Mouse (Mus musculus) adrenal gland, adult 18-20 months (tissue): Measurements from ENCODE around the gene Lrrc56. TPM values are rescaled to one million over a fixed set of nuclear protein-coding genes. Genes with fewer than 3 reads are reported as not detected.
A peak's percentile ranks its signal among the peaks of the same experiment; 100 is the strongest.

Experiments used
- DNase-seq, 2 experiments: peaks; one replicate each; pipeline ENCODE4 v3.0.0; 2021 to 2022; ENCODE audit warnings: low spot score in 2 of 2
- total RNA-seq, 2 experiments: library from RNA; stranded (reverse); gene quantifications; 1 replicate in 1 of 2; 2 replicates in 1 of 2; pipeline ENCODE4 v1.2.3; 2021

Gene Lrrc56
- total RNA-seq, 2 experiments from 2014 or later, result 3.9 to 6.9 TPM

- no peak for DNase-seq
Observed at GRCm38 (mm10) chr7:141191796-141192685, 1.9 kb upstream of the Lrrc56 start.

DNA sequence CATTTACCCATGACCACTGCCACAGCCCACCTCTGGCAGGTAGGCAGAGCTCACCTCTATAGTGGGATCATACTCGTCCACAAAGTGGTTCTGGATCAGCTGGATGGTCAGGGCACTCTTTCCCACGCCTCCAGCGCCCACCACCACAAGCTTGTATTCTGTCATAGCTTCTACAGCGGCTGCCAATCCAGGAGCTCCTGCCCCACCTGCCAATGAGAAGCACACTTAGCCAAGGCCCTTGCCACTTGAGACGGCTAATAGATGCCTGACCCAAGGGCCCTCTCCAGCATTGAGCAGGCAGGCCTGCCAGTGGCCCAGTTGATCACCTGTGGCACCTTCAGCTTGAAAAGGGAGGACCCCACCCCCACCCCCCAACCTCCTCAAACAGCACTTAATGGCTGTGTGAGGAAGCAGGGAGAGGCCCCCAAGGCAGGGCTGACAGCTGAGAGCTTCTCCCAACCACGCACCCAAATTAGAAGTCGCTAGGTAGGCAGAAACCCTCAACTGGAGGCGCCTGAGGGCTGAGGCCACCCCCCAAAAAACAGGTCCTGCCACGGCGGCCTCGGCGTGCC, 1.1 kb upstream of the Lrrc56 start:
- no peak for DNase-seq

DNA sequence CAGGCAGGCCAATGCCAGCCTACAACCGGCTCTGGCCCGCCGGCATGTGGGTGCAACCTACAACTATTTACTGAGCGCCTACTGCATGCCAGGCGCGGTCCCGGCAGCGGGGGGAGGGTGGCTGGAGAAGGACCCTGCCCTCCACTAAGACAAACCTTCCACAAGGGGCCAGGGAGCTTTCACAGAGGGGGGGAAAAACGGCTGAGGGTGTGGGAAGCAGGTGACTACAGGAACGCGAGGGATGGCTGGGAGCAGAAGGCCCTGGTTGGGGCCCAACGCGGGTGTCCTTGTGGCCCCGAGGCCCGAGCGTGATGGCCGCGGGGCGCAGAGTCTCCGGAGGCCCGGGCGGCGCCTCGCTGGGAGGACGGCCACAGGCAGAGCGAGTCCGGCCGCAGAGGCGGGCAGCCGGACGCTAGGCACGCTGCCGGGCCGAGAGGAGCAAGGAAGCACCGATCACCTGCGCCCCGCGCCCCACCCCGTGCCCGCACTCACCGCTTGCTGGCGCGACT, 555 bp upstream of the Lrrc56 start:
- DNase-seq, result peak; percentile 51 to 53

DNA sequence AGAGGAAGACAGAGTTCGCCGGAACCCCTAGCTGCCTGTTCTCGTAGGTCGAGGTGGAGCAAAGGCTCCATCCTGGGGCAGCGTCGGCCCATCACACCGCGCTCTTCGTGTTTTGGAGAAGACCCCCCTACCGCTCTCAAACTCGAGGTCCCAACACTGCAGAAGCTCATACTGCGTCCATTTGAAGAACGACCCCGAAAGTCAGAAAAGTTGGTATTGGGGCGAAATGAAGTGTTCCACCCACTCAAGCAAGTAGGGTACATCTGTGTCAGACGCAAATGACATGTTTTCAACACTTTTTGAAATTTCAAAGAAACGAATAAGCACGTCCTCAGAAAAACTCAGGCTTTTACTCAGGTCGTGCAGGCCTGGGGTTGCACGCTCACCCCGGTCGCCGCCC, 452 bp downstream of the Lrrc56 start:
- DNase-seq, result no peak

GRCm38 (mm10) chr7:141194830-141195229, 873 bp downstream of the Lrrc56 start:
- DNase-seq, result peak; percentile 83 to 88

GRCm38 (mm10) chr7:141195754-141196153, 1.8 kb downstream of the Lrrc56 start:
- DNase-seq, result no peak

GRCm38 (mm10) chr7:141196619-141197282, 2.8 kb downstream of the Lrrc56 start:
- no peak for DNase-seq

DNA sequence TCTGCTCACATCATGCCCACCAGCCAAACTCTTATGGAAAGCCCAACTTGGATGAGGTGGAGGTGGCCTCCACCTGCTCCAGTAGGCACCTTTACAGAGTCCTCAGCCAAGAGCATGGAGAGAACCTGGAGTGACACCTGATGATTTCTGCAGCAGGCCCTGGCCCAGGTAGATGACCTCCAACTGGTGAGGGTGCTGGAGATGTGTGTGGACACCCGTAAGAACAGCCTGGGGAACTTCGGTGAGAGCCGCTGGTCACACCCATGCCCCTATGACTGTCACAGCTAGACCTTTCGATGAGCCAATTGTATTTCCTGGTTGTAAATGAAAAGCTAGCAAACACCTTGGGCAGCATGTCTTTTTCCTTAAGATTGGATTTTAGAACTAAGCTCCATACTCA, 4.2 kb downstream of the Lrrc56 start:
- DNase-seq, result no peak

DNA sequence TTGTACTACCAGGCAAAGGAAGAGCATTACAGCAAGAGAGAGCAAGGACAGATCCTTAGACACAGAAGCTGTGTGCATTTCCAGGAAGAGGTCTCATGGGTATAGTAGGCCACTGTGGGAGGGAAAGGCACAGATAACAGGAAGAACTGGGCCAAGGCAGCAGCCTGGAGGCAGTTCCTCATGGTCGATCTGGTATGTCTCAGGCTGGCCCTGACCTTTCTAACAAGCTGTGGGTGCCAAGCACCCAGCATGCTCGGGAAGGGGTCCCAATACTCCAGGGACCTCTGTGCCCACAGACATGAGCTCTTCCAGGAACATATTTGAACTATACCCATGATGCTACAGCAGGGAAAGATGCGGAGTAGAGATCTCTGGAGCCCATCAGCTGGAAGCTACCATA, 10.6 kb downstream of the Lrrc56 start:
- DNase-seq, result no peak

DNA sequence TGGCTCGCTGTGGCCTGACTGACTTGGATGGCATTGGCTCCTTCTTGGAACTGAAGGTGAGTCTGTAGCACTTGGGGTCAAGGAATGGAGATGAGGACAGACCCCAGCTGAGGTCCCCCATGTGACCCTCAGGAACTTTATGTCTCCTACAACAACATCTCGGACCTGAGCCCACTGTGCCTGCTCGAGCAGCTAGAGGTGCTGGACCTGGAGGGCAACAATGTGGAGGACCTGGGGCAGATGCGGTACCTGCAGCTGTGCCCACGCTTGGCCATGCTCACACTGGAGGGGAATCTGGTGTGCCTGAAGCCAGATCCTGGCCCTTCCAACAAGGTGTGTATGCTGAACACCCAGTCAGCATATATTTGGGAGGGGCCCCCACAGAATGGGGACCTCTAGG, 11.5 kb downstream of the Lrrc56 start:
- DNase-seq, result no peak

DNA sequence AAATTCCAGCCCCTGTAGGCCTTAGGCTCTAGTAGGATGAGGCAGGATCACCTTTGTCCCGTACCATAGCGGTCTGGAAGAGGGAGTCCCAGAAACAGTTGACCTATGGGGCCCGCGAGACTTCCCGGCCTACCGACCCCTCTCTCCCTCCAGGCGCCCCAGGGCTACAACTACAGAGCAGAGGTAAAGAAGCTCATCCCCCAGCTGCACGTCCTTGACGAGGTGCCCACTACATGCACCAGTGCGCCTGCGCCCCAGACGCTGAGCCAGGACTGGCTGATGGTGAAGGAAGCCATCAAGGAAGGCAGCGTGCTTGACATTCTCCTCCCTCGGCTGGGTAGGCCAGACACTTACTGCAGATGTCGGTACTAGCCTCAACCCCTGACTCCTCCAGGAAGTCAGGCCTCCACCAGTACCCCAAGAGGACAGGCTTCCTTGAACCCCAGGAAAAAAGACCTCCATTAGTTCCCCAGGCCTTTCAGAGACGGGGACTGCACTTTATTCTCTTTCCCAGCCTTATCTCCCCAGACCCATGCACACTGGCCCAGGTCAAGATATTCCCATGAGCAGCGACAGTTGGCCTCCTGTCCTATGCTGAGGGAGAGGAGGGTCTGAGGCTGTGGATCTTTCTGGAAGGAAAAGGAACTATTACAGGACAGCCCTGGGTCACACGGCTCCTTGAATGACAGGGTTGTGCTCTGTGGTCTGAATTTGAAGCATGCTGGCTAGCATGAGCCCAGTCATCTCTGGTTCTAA, 12.4 kb downstream of the Lrrc56 start:
- DNase-seq, result no peak

- no peak for DNase-seq
Observed at GRCm38 (mm10) chr7:141209526-141209925, 15.6 kb downstream of the Lrrc56 start.

DNA sequence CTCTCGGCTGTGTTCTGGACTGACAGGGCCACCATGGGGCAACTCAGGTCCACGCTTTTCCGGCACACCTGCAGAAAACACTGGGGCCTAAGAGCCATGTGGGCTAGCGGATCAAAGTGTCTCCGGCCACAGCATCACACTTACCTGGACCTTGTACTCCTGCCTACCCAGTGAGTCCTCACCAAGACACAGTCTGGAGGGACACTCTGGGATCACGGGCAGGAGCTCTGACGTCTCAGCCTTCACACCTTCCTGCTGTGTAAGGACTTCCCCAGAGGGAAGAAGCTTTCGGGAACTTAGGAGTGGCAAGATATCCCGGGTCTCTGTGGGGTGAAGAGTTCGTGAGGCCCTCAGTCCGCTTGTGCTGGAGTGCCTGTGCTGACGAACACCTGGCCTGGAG, 16.2 kb downstream of the Lrrc56 start:
- no peak for DNase-seq

DNA sequence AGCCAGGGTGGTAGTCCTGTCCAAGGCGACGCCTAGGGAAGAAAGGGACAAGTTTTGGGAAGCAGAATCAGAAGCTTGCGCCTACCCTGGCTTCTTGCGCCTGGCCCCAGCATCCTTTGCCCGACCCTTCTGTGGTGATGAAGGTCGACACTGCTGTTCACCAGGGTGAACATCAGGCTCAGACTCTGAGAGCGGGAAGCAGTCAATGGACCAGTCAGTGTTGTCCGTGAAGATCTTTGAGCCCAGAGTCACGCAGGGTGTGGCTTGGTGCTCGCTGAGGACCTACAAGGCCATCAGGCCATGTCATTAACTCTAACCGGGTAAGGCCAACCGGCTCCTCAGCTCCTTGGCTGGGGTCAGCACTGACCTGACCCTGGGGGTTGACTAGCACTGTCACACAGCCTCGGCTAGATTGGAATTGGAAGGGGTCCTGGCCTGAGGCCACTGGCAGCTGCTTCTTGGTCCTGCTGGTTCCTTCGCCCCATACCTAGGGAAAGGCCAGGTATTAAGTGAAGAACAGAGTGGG, 16.7 kb downstream of the Lrrc56 start:
- DNase-seq, result no peak

- no peak for DNase-seq
Observed at GRCm38 (mm10) chr7:141213133-141213532, 19.2 kb downstream of the Lrrc56 start.

- no peak for DNase-seq
Observed at GRCm38 (mm10) chr7:141213605-141214235, 19.8 kb downstream of the Lrrc56 start, which contains the start of gene Lmntd2. Lmntd2 (minus strand) TSS chr7:141214080.

DNA sequence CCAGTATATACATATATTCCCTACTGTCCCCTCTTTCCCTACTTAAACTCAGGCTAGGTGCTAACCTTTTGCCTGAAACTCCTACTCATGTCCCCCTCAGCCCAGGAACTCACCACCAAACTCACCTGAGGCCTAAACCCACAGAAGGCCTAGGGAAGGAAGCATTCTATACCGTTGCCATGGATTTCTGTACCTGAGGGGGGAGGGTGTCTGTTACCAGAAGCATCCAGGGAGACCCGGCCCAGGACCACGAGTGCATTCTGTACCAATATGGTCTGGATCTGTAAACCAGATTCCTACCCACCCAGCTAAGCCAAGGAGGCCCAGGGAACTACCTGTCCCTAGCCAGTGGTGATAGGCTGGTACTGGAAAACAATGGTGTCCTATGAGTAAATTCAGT, 20.4 kb downstream of the Lrrc56 start:
- DNase-seq, result no peak

- peak; percentile 81 to 83 for DNase-seq
Observed at GRCm38 (mm10) chr7:141215101-141215879, 21.3 kb downstream of the Lrrc56 start, which contains the start of gene Rassf7. Rassf7 (plus strand) TSS chr7:141215860.
